Mouse (Mus musculus) limb, embryonic 14.5 days (tissue): ENCODE data around the gene Nfyc. TPM values are rescaled to one million over a fixed set of nuclear protein-coding genes. Genes with fewer than 3 reads are reported as not detected.

ENCODE experiments used
- ATAC-seq: fragments of 200-750 bp; cut with Nextera tagmentation; 2 replicates; pipeline ENCODE4 v1.8.0; 2017; ENCODE audit warnings: low read depth, moderate number of reproducible peaks, moderate TSS enrichment; ENCODE audit not compliant: low FRiP score
- DNase-seq: peaks from one replicate; pipeline ENCODE4 v3.0.0-alpha.2; 2015; ENCODE audit warnings: low spot score
- H3K27ac ChIP-seq: fragments of 300-500 bp; sonication (generic); replicated peaks from 2 replicates; pipeline ENCODE4 v1.5.1; 2014; ENCODE audit warnings: low read depth, mild to moderate bottlenecking, low read length, moderate library complexity, mixed read lengths
- H3K27me3 ChIP-seq: fragments of 300-500 bp; sonication (generic); 2 replicates; pipeline ENCODE4 v1.6.1; 2014; ENCODE audit warnings: low read length, mixed read lengths; ENCODE audit not compliant: control insufficient read depth, insufficient read depth
- H3K36me3 ChIP-seq: fragments of 300-500 bp; sonication (generic); 2 replicates; pipeline ENCODE4 v1.6.1; 2014; ENCODE audit warnings: mild to moderate bottlenecking, low read length, moderate library complexity, mixed read lengths; ENCODE audit not compliant: control insufficient read depth, insufficient read depth
- H3K4me1 ChIP-seq: fragments of 300-500 bp; sonication (generic); 2 replicates; pipeline ENCODE4 v1.6.1; 2014; ENCODE audit warnings: antibody characterized with exemption, low read length, mixed read lengths; ENCODE audit not compliant: control insufficient read depth, insufficient read depth
- H3K4me2 ChIP-seq: fragments of 300-500 bp; sonication (generic); replicated peaks from 2 replicates; pipeline ENCODE4 v1.6.1; 2014; ENCODE audit warnings: low read depth, mild to moderate bottlenecking, low read length, moderate library complexity; ENCODE audit not compliant: severe bottlenecking
- H3K4me3 ChIP-seq: fragments of 300-500 bp; sonication (generic); replicated peaks from 2 replicates; pipeline ENCODE4 v1.5.1; 2014; ENCODE audit warnings: low read length
- H3K9ac ChIP-seq: fragments of 300-500 bp; sonication (generic); 2 replicates; pipeline ENCODE4 v1.6.1; 2014; ENCODE audit warnings: mild to moderate bottlenecking, low read depth, low read length, moderate library complexity; ENCODE audit not compliant: severe bottlenecking
- H3K9me3 ChIP-seq: fragments of 300-500 bp; sonication (generic); 2 replicates; pipeline ENCODE4 v1.6.1; 2016; ENCODE audit warnings: low read length; ENCODE audit not compliant: control insufficient read depth
- POLR2A ChIP-seq: fragments of 200-500 bp; IDR thresholded peaks from 2 replicates; pipeline ENCODE4 v1.8.0; 2012; ENCODE audit warnings: inconsistent platforms, mild to moderate bottlenecking, moderate library complexity, borderline replicate concordance; ENCODE audit not compliant: insufficient read depth, insufficient read length; ENCODE audit errors: extremely low read depth
- whole genome bisulfite sequencing: fragments of 180-500 bp; shearing (Covaris S2); extraction: QIAGEN DNeasy Blood & Tissue Kit; methylation state at CpG from one replicate; pipeline ENCODE4 v1.1.7; 2014; 5-methylcytosine and 5-hydroxymethylcytosine counted together
- polyA plus RNA-seq, 2 experiments: library from polyadenylated mRNA; depleted of rRNA in 1 of 2; stranded (reverse) in 1 of 2; unstranded in 1 of 2; fragments of >200 nt; fragmentation: Nextera tagmentation in 1 of 2; extraction: Ambion mirVana in 1 of 2; gene quantifications; 2 replicates each; pipeline versions ENCODE4 v1.2.1 to v1.2.3; 2012 to 2014

Nfyc gene
- polyA plus RNA-seq, 2 experiments = 108 to 170 TPM

- H3K36me3 ChIP-seq = no peaks in the 10 kb centered on the region
- H3K4me2 ChIP-seq = no peak overlapping the region
- H3K27me3 ChIP-seq = no peaks in the 10 kb centered on the region
- no peak overlapping the region for H3K27ac ChIP-seq
- TF ChIP-seq POLR2A = no peak
- no peaks in the 10 kb centered on the region for H3K9me3 ChIP-seq
- DNase-seq (no peak), ATAC-seq (no peak)
- 0 out of 2 replicates have a peak, but pooled peaks cover 3% of the 10 kb centered on the region for H3K4me1 ChIP-seq
- WGBS = 93% methylated on average over 4 of the region's 5 CpGs
- no peak overlapping the region for H3K9ac ChIP-seq
- H3K4me3 ChIP-seq = no peak overlapping the region
Measured at GRCm38 (mm10) chr4:120797985-120798725, 33.2 kb downstream of the Nfyc start.

- TF ChIP-seq POLR2A = no peak
Measured at GRCm38 (mm10) chr4:120796687-120797086, 34.7 kb downstream of the Nfyc start.

GRCm38 (mm10) chr4:120795646-120796045, 35.7 kb downstream of the Nfyc start:
- no peaks in the 10 kb centered on the region for H3K9me3 ChIP-seq
- 61% methylated on average over 1 of the region's 1 CpGs for WGBS
- no peaks in the 10 kb centered on the region for H3K27me3 ChIP-seq
- H3K27ac ChIP-seq = no peak overlapping the region
- no peak for TF ChIP-seq POLR2A
- DNase-seq (no peak), ATAC-seq (no peak)
- H3K4me3 ChIP-seq = no peak overlapping the region
- peaks cover 2% of the 10 kb centered on the region; the same call in 1 of the 2 replicates for H3K36me3 ChIP-seq
- 0 out of 2 replicates have a peak, but pooled peaks cover 3% of the 10 kb centered on the region for H3K4me1 ChIP-seq
- no peak overlapping the region for H3K9ac ChIP-seq
- H3K4me2 ChIP-seq = no peak overlapping the region

More at GRCm38 (mm10) chr4:120796687-120797086, 34.7 kb downstream of the Nfyc start:
- Histone ChIP-seq H3K4me3 (no peak overlapping the region), H3K4me2 (no peak overlapping the region), H3K9ac (no peak overlapping the region), H3K9me3 (no peaks in the 10 kb centered on the region), H3K27ac (no peak overlapping the region), H3K4me1 (0 out of 2 replicates have a peak, but pooled peaks cover 3% of the 10 kb centered on the region), H3K36me3 (no peaks in the 10 kb centered on the region), H3K27me3 (no peaks in the 10 kb centered on the region)
- DNase-seq (no peak), ATAC-seq (no peak)
- 91% methylated on average over 2 of the region's 2 CpGs for WGBS

- WGBS = 79% methylated on average over 2 of the region's 2 CpGs
- Histone ChIP-seq H3K36me3 (peaks cover 26% of the 10 kb centered on the region), H3K27me3 (no peaks in the 10 kb centered on the region), H3K4me1 (0 out of 2 replicates have a peak, but pooled peaks cover 3% of the 10 kb centered on the region), H3K9me3 (no peaks in the 10 kb centered on the region), H3K4me3 (no peak overlapping the region), H3K9ac (no peak overlapping the region), H3K4me2 (no peak overlapping the region), H3K27ac (0 out of 2 replicates have a peak overlapping the region, but pooled peaks have one; percentile 33)
- DNase-seq (no peak), ATAC-seq (no peak)
- TF ChIP-seq POLR2A = no peak
Measured at GRCm38 (mm10) chr4:120792918-120793317, 38.5 kb downstream of the Nfyc start.

GRCm38 (mm10) chr4:120790027-120790426, 41.3 kb downstream of the Nfyc start:
- no peak overlapping the region for H3K4me3 ChIP-seq
- TF ChIP-seq POLR2A = no peak
- no peak overlapping the region for H3K4me2 ChIP-seq
- no peak for DNase-seq
- H3K9me3 ChIP-seq = no peaks in the 10 kb centered on the region
- no peak overlapping the region for H3K27ac ChIP-seq
- no peak overlapping the region for H3K9ac ChIP-seq
- peaks cover 45% of the 10 kb centered on the region for H3K36me3 ChIP-seq
- ATAC-seq = no peak
- H3K4me1 ChIP-seq = no peaks in the 10 kb centered on the region
- 92% methylated on average over 4 of the region's 4 CpGs for WGBS
- no peaks in the 10 kb centered on the region for H3K27me3 ChIP-seq
